Mouse (Mus musculus) erythroblast, embryonic 14.5 days (primary cell): ENCODE results near the gene Cdyl2. TPM values are rescaled to one million over a fixed set of nuclear protein-coding genes. Genes with fewer than 3 reads are reported as not detected.

Experiments used
- H3K27me3 ChIP-seq: 2 replicates; pipeline ENCODE4 v1.6.1; 2012; ENCODE audit warnings: inconsistent platforms; ENCODE audit not compliant: control insufficient read depth
- H3K36me3 ChIP-seq: 2 replicates; pipeline ENCODE4 v1.6.1; 2012; ENCODE audit warnings: mild to moderate bottlenecking, inconsistent platforms; ENCODE audit not compliant: control insufficient read depth
- H3K4me1 ChIP-seq: 2 replicates; pipeline ENCODE4 v1.6.1; 2012; ENCODE audit warnings: inconsistent platforms; ENCODE audit not compliant: control insufficient read depth
- H3K4me3 ChIP-seq: replicated peaks from 2 replicates; pipeline ENCODE3; 2012; ENCODE audit warnings: moderate library complexity, mild to moderate bottlenecking, inconsistent platforms
- H3K9me3 ChIP-seq: 2 replicates; pipeline ENCODE4 v1.6.1; 2012; ENCODE audit warnings: low read length, inconsistent platforms, mixed read lengths; ENCODE audit not compliant: control insufficient read depth
- GATA1 ChIP-seq: IDR thresholded peaks from 2 replicates; pipeline ENCODE4 v1.6.1; 2012; ENCODE audit warnings: low read length, inconsistent platforms, mixed read lengths
- TAL1 ChIP-seq: IDR thresholded peaks from 3 replicates; pipeline ENCODE4 v1.6.1; 2012; ENCODE audit warnings: low read length, inconsistent platforms, mixed read lengths
- polyA plus RNA-seq: library from polyadenylated mRNA; stranded (reverse); fragments of >175 nt; gene quantifications from 2 replicates; pipeline ENCODE4 v1.2.3, GENCODE M21; 2012

The Cdyl2 gene
- polyA plus RNA-seq, 1 experiment, result 0.03 TPM

- Histone ChIP-seq H3K27me3 (no peaks in the 10 kb centered on the region), H3K36me3 (no peaks in the 10 kb centered on the region), H3K9me3 (peaks cover 4% of the 10 kb centered on the region; the same call in 1 of the 2 replicates), H3K4me3 (no peak overlapping the region), H3K4me1 (no peaks in the 10 kb centered on the region)
- TF ChIP-seq TAL1 (no peak), GATA1 (no peak)
These were observed 98.4 kb downstream of the Cdyl2 start for GRCm38 (mm10) chr8:116634436-116634835.

- no peak for TF ChIP-seq TAL1
- TF ChIP-seq GATA1, result no peak
- Histone ChIP-seq H3K4me3 (no peak overlapping the region), H3K27me3 (no peaks in the 10 kb centered on the region), H3K36me3 (no peaks in the 10 kb centered on the region), H3K9me3 (peaks cover 4% of the 10 kb centered on the region; the same call in 1 of the 2 replicates), H3K4me1 (no peaks in the 10 kb centered on the region)
These were observed 99.2 kb downstream of the Cdyl2 start for GRCm38 (mm10) chr8:116633470-116634150.

- Histone ChIP-seq H3K4me3 (no peak overlapping the region), H3K9me3 (peaks cover 4% of the 10 kb centered on the region; the same call in 1 of the 2 replicates), H3K4me1 (no peaks in the 10 kb centered on the region), H3K36me3 (no peaks in the 10 kb centered on the region), H3K27me3 (no peaks in the 10 kb centered on the region)
- TF ChIP-seq GATA1 (no peak), TAL1 (no peak)
These were observed 102.7 kb downstream of the Cdyl2 start for GRCm38 (mm10) chr8:116630066-116630465.

- H3K36me3 ChIP-seq, result no peaks in the 10 kb centered on the region; the same call in 1 of the 2 replicates
- peaks cover 4% of the 10 kb centered on the region; the same call in 1 of the 2 replicates for H3K9me3 ChIP-seq
- H3K4me3 ChIP-seq, result no peak overlapping the region
- no peak for TF ChIP-seq GATA1
- TF ChIP-seq TAL1, result no peak
- H3K4me1 ChIP-seq, result no peaks in the 10 kb centered on the region
- H3K27me3 ChIP-seq, result no peaks in the 10 kb centered on the region
These were observed 103.8 kb downstream of the Cdyl2 start for GRCm38 (mm10) chr8:116628975-116629374.

GRCm38 (mm10) chr8:116627854-116628479 lies 104.8 kb downstream of the Cdyl2 start:
- no peaks in the 10 kb centered on the region for H3K27me3 ChIP-seq
- no peaks in the 10 kb centered on the region for H3K4me1 ChIP-seq
- peaks cover 4% of the 10 kb centered on the region; the same call in 1 of the 2 replicates for H3K9me3 ChIP-seq
- H3K36me3 ChIP-seq, result no peaks in the 10 kb centered on the region; the same call in 1 of the 2 replicates
- no peak overlapping the region for H3K4me3 ChIP-seq
- no peak for TF ChIP-seq TAL1
- no peak for TF ChIP-seq GATA1

GRCm38 (mm10) chr8:116623591-116623990 lies 109.2 kb downstream of the Cdyl2 start:
- no peaks in the 10 kb centered on the region; the same call in 1 of the 2 replicates for H3K36me3 ChIP-seq
- no peaks in the 10 kb centered on the region for H3K9me3 ChIP-seq
- TF ChIP-seq GATA1, result no peak
- TF ChIP-seq TAL1, result no peak
- no peak overlapping the region for H3K4me3 ChIP-seq
- no peaks in the 10 kb centered on the region for H3K27me3 ChIP-seq
- peaks cover 11% of the 10 kb centered on the region for H3K4me1 ChIP-seq

- no peaks in the 10 kb centered on the region for H3K27me3 ChIP-seq
- no peaks in the 10 kb centered on the region; the same call in 1 of the 2 replicates for H3K36me3 ChIP-seq
- H3K4me1 ChIP-seq, result peaks cover 11% of the 10 kb centered on the region
- TF ChIP-seq GATA1 (no peak), TAL1 (no peak)
- no peaks in the 10 kb centered on the region for H3K9me3 ChIP-seq
- H3K4me3 ChIP-seq, result no peak overlapping the region
These were observed 110.5 kb downstream of the Cdyl2 start for GRCm38 (mm10) chr8:116622326-116622725.

GRCm38 (mm10) chr8:116621158-116621961 lies 111.4 kb downstream of the Cdyl2 start:
- TF ChIP-seq TAL1, result no peak
- no peak for TF ChIP-seq GATA1
- Histone ChIP-seq H3K27me3 (no peaks in the 10 kb centered on the region), H3K9me3 (no peaks in the 10 kb centered on the region), H3K36me3 (no peaks in the 10 kb centered on the region; the same call in 1 of the 2 replicates), H3K4me1 (peaks cover 11% of the 10 kb centered on the region), H3K4me3 (no peak overlapping the region)

- H3K27me3 ChIP-seq, result no peaks in the 10 kb centered on the region
- no peak for TF ChIP-seq TAL1
- TF ChIP-seq GATA1, result no peak
- no peaks in the 10 kb centered on the region for H3K9me3 ChIP-seq
- H3K36me3 ChIP-seq, result no peaks in the 10 kb centered on the region; the same call in 1 of the 2 replicates
- H3K4me3 ChIP-seq, result no peak overlapping the region
- peaks cover 11% of the 10 kb centered on the region for H3K4me1 ChIP-seq
These were observed 113.0 kb downstream of the Cdyl2 start for GRCm38 (mm10) chr8:116619686-116620320.
